Comparison of ENCODE assay signal across 1 mouse cellular context in the genomic region with DNA sequence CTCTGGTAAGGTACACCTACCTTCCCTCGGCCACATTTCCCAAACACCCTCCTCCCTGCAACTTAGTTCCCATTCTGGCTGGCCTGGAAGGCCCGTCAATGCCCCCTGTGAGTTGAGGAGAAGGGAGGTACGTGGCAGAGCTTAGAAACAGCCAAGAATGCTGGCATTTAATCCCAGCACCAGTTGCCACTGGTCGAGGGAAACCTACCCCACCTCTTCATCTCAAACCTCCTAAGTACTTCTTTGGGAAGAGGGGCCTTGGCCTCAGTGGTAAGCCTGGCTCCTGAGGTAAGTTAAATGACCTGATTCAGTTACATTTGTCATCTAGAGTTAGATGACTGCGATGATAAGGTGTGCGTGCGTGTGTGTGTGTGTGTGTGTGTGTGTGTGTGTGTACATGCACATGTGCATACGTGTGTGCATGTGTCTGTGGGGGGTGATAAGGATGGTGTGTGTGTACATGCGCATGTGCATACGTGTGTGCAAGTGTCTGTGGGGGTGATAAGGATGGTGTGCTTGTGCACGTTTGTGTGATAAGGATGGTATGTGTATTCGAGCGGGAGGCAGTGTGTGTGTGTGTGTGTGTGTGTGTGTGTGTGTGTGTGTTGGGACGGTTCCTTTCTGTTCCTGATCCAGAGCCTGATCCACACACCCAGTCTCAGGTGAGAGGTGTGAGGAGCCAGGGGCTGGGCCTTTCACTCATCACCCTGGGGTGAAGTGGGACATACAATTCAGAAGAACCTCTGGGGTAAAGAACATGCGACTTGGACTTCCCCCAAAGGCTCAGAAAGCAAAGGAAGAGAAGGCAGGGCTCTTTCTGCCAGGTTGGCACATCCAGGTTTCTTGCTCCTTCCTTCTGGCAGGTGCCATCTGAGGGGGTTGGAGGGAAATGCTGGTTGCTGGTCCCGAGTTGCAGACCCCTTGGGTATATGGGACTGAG.
TF ChIP-seq lines count a peak whose summit lies in the region.

No protein-coding gene starts in this region.

TF ChIP-seq in CH12.LX, 34 proteins besides CTCF, POLR2A, EP300 and RAD21:
- TF ChIP-seq NELFE (IDR thresholded peaks at IDR 0.05; ENCODE audit: low read depth, low read length) (no peak), PAX5 (IDR thresholded peaks at IDR 0.05; ENCODE audit: low read length) (no peak), TBP (conservative IDR thresholded peaks at IDR 0.05; ENCODE audit: low read depth, low read length) (no peak), HCFC1 (IDR thresholded peaks at IDR 0.05; ENCODE audit: low read depth, low read length) (no peak), JUN (IDR thresholded peaks at IDR 0.05; ENCODE audit: insufficient read depth, low read depth, low read length) (no peak), NRF1 (IDR thresholded peaks at IDR 0.05; ENCODE audit: low read depth, low read length) (no peak), SIN3A (IDR thresholded peaks at IDR 0.05; ENCODE audit: low read length) (no peak), MEF2A (IDR thresholded peaks at IDR 0.05; ENCODE audit: borderline replicate concordance, low read depth, low read length) (no peak), ELF1 (IDR thresholded peaks at IDR 0.05; ENCODE audit: low read depth, low read length) (no peak), CHD2 (IDR thresholded peaks at IDR 0.05; ENCODE audit: low read length) (no peak), ETS1 (conservative IDR thresholded peaks at IDR 0.05; ENCODE audit: low read depth, low read length) (no peak), ZNF384 (IDR thresholded peaks at IDR 0.05; ENCODE audit: low read depth, low read length) (no peak), BHLHE40 (IDR thresholded peaks at IDR 0.05; ENCODE audit: low read depth, low read length) (no peak), ZKSCAN1 (IDR thresholded peaks at IDR 0.05; ENCODE audit: borderline replicate concordance, low read depth, low read length) (no peak), ZMIZ1 (IDR thresholded peaks at IDR 0.05; ENCODE audit: low read depth, low read length) (no peak), MAFK (IDR thresholded peaks at IDR 0.05; ENCODE audit: insufficient replicate concordance, low read length) (no peak), USF1 (IDR thresholded peaks at IDR 0.05; ENCODE audit: low read depth, low read length) (no peak), MAX (IDR thresholded peaks at IDR 0.05; ENCODE audit: low read length) (no peak), RCOR1 (conservative IDR thresholded peaks at IDR 0.05; ENCODE audit: low read depth, low read length) (no peak)
